Mouse (Mus musculus): ENCODE data around the gene Ccdc177. TPM values are rescaled to one million over a fixed set of nuclear protein-coding genes. Genes with fewer than 3 reads are reported as not detected.

Gene Ccdc177
- total and polyA plus RNA-seq, 3 experiments = not detected

DNA sequence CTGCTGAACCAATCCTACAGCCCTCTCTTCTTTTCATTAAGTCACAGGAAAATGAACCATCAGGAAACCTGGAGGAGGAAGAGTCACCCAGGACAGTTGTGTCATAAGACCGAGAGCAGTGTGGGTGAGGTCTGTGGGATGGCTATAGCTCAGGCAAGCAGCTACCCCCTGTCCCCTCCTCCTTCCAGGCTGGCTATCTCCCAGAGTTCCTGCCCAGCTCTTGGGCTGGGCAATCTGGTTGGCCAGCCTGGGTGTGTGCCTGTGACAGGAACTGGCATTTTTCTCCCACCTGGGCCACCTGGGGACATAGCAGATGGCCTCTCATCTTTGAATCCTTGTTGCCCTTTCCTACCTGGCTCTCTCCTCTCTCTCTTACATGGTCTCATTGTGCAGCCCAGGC lies 23.4 kb upstream of the Ccdc177 start:
- DNase-seq (ENCODE audit: extremely low read depth) = no peak
- H3K4me1 ChIP-seq (ENCODE audit: control insufficient read depth in 1 of 2, insufficient read depth in 2 of 2) = no peaks in the 10 kb centered on the region
- no peak overlapping the region for H3K9ac ChIP-seq (ENCODE audit: insufficient read depth, low read depth)
- H3K4me3 ChIP-seq (replicated peaks in 1 of 3; ENCODE audit: low read depth in 2 of 3, low read length in 2 of 3, poor library complexity in 1 of 3) = no peak overlapping the region
- TF ChIP-seq ZMIZ1 (IDR thresholded peaks at IDR 0.05; ENCODE audit: low read depth, low read length) (no peak), ETS1 (conservative IDR thresholded peaks at IDR 0.05; ENCODE audit: low read depth, low read length) (no peak), TCF12 (IDR thresholded peaks at IDR 0.05; ENCODE audit: low read depth, low read length) (no peak), KAT2A (IDR thresholded peaks at IDR 0.05; ENCODE audit: insufficient replicate concordance, low read length) (no peak), JUND (conservative IDR thresholded peaks at IDR 0.05; ENCODE audit: low read depth, low read length) (no peak), MEF2A (IDR thresholded peaks at IDR 0.05; ENCODE audit: borderline replicate concordance, low read depth, low read length) (no peak), ZKSCAN1 (IDR thresholded peaks at IDR 0.05; ENCODE audit: borderline replicate concordance, low read depth, low read length) (no peak), CHD1 (IDR thresholded peaks at IDR 0.05; ENCODE audit: low read depth, low read length) (no peak), POLR2AphosphoS2 (IDR thresholded peaks at IDR 0.05; ENCODE audit: low read depth, low read length) (no peak), MAFK (IDR thresholded peaks at IDR 0.05; ENCODE audit: insufficient replicate concordance, low read length) (no peak), SIN3A (IDR thresholded peaks at IDR 0.05; ENCODE audit: low read length) (no peak), HCFC1 (IDR thresholded peaks at IDR 0.05; ENCODE audit: low read depth, low read length) (no peak), POLR2A (IDR thresholded peaks at IDR 0.05; ENCODE audit: low read depth, low read length) (no peak), MYC (IDR thresholded peaks at IDR 0.05; ENCODE audit: low read depth, low read length) (no peak), RCOR1 (conservative IDR thresholded peaks at IDR 0.05; ENCODE audit: low read depth, low read length) (no peak), SMC3 (IDR thresholded peaks at IDR 0.05; ENCODE audit: low read depth, low read length) (no peak), BHLHE40 (IDR thresholded peaks at IDR 0.05; ENCODE audit: low read depth, low read length) (no peak), USF2 (conservative IDR thresholded peaks at IDR 0.05; ENCODE audit: low read depth, low read length) (no peak), RAD21 (IDR thresholded peaks at IDR 0.05; ENCODE audit: low read depth, low read length) (no peak)
- no peak overlapping the region for H3K27ac ChIP-seq (ENCODE audit: insufficient read depth, low read depth)
- dilution Hi-C loops (cut with MboI; ENCODE audit: extremely low pct_ligation_motif_present, extremely low pct_unique_long_range_greater_than_20kb, low sequenced_read_pairs) (no loop called here), in situ Hi-C loops (cut with MboI; ENCODE audit: low pct_ligation_motif_present, low pct_unique_long_range_greater_than_20kb, low sequenced_read_pairs) (no loop called here)
- no peak overlapping the region for H3K4me2 ChIP-seq (ENCODE audit: insufficient read depth, low read depth, poor library complexity, severe bottlenecking)
- no peaks in the 10 kb centered on the region for H3K9me3 ChIP-seq (replicated peaks; ENCODE audit: low read length)
- no peaks in the 10 kb centered on the region for H3K36me3 ChIP-seq (replicated peaks in 1 of 2; ENCODE audit: control insufficient read depth in 1 of 2, insufficient read depth in 1 of 2, low read length in 1 of 2)
- H3K27me3 ChIP-seq (replicated peaks) = no peaks in the 10 kb centered on the region
- H3K79me2 ChIP-seq (replicated peaks; ENCODE audit: control insufficient read depth, extremely low read depth, insufficient read depth, poor library complexity, severe bottlenecking) = no peaks in the 10 kb centered on the region

DNA sequence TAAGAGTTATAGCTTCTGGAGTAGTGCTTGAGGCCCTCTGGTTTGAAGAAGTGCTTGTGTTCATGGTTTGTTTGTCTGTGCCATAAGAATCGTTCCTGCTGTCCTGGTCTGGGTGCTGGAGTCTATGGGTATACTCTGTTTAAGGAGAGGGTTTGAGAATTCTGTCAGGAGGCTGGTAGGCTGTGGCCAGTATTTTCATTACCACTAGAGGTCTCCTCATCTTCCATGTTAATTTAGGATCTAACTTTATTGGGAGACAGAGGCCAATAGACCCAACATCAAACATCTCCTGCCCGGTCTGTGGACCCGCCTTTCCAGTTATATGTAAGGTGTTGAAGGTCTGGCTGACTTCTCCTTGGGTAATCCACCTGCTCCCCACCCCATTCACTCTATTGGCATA lies 22.4 kb upstream of the Ccdc177 start:
- Histone ChIP-seq H3K4me3 (replicated peaks in 1 of 3; ENCODE audit: low read depth in 2 of 3, low read length in 2 of 3, poor library complexity in 1 of 3) (no peak overlapping the region), H3K27ac (ENCODE audit: insufficient read depth, low read depth) (no peak overlapping the region), H3K27me3 (replicated peaks) (no peaks in the 10 kb centered on the region), H3K79me2 (replicated peaks; ENCODE audit: control insufficient read depth, extremely low read depth, insufficient read depth, poor library complexity, severe bottlenecking) (no peaks in the 10 kb centered on the region), H3K4me1 (ENCODE audit: control insufficient read depth in 1 of 2, insufficient read depth in 2 of 2) (no peaks in the 10 kb centered on the region), H3K36me3 (replicated peaks in 1 of 2; ENCODE audit: control insufficient read depth in 1 of 2, insufficient read depth in 1 of 2, low read length in 1 of 2) (no peaks in the 10 kb centered on the region), H3K4me2 (ENCODE audit: insufficient read depth, low read depth, poor library complexity, severe bottlenecking) (no peak overlapping the region), H3K9ac (ENCODE audit: insufficient read depth, low read depth) (no peak overlapping the region), H3K9me3 (replicated peaks; ENCODE audit: low read length) (no peaks in the 10 kb centered on the region)
- TF ChIP-seq IRF4 (IDR thresholded peaks at IDR 0.05; ENCODE audit: low read depth, low read length) = no peak
- peak; percentile 21 for TF ChIP-seq RAD21 (IDR thresholded peaks at IDR 0.05; ENCODE audit: low read depth, low read length)
- peak in 1 of 2 experiments; percentile 48; a peak in 2 of 4 replicates for TF ChIP-seq CTCF (conservative IDR thresholded peaks at IDR 0.05 in 1 of 2, IDR thresholded peaks at IDR 0.05 in 1 of 2; ENCODE audit: low read depth in 2 of 2, low read length in 2 of 2)
- TF ChIP-seq SMC3 (IDR thresholded peaks at IDR 0.05; ENCODE audit: low read depth, low read length) = peak; percentile 44
- in situ Hi-C loops (cut with MboI; ENCODE audit: low pct_ligation_motif_present, low pct_unique_long_range_greater_than_20kb, low sequenced_read_pairs) (no loop called here), dilution Hi-C loops (cut with MboI; ENCODE audit: extremely low pct_ligation_motif_present, extremely low pct_unique_long_range_greater_than_20kb, low sequenced_read_pairs) (no loop called here)
- no peak for DNase-seq (ENCODE audit: extremely low read depth)

All from CH12.LX (cell line).